Mouse (Mus musculus) hindbrain, embryonic 10.5 days (tissue): ENCODE measurements at regions not wholly inside any gene's neighbourhood (a gene's known extent, or its start where the extent isn't known, plus 50 kb on each side); places are given as distances from the start of the nearest gene placed in this dataset.

Experiments used
- DNase-seq: peaks from one replicate; pipeline ENCODE4 v3.0.0-alpha.2; 2017; ENCODE audit warnings: low spot score
- H3K27ac ChIP-seq: fragments of 300-500 bp; sonication (generic); 2 replicates; pipeline ENCODE4 v1.5.1; 2016; ENCODE audit warnings: mild to moderate bottlenecking, moderate library complexity
- H3K27me3 ChIP-seq: fragments of 300-500 bp; sonication (generic); 2 replicates; pipeline ENCODE4 v1.6.1; 2016; ENCODE audit warnings: mild to moderate bottlenecking; ENCODE audit not compliant: poor library complexity, insufficient read depth, severe bottlenecking
- H3K36me3 ChIP-seq: fragments of 300-500 bp; sonication (generic); 2 replicates; pipeline ENCODE4 v1.6.1; 2016; ENCODE audit warnings: mild to moderate bottlenecking, moderate library complexity
- H3K4me1 ChIP-seq: fragments of 300-500 bp; sonication (generic); replicated peaks from 2 replicates; pipeline ENCODE4 v1.6.1; 2016; ENCODE audit warnings: mild to moderate bottlenecking
- H3K4me3 ChIP-seq: fragments of 300-500 bp; sonication (generic); 2 replicates; pipeline ENCODE4 v1.5.1; 2016; ENCODE audit warnings: mild to moderate bottlenecking, moderate library complexity
- H3K9me3 ChIP-seq: fragments of 300-500 bp; sonication (generic); 2 replicates; pipeline ENCODE4 v1.6.1; 2016; ENCODE audit warnings: mild to moderate bottlenecking, moderate library complexity
- WGBS: fragments of 180-500 bp; shearing (Covaris S2); methylation state at CpG from one replicate; pipeline ENCODE4 v1.1.7; 2016; 5-methylcytosine and 5-hydroxymethylcytosine counted together

GRCm38 (mm10) chr15:61006608-61007007 is 83.8 kb upstream of the A1bg start:
- no peak for DNase-seq
- Histone ChIP-seq H3K27ac (no peak overlapping the region), H3K4me1 (no peaks in the 10 kb centered on the region), H3K36me3 (no peaks in the 10 kb centered on the region), H3K4me3 (no peak overlapping the region), H3K9me3 (no peaks in the 10 kb centered on the region), H3K27me3 (no peaks in the 10 kb centered on the region)
- WGBS = 76% methylated on average over 4 of the region's 4 CpGs

DNA sequence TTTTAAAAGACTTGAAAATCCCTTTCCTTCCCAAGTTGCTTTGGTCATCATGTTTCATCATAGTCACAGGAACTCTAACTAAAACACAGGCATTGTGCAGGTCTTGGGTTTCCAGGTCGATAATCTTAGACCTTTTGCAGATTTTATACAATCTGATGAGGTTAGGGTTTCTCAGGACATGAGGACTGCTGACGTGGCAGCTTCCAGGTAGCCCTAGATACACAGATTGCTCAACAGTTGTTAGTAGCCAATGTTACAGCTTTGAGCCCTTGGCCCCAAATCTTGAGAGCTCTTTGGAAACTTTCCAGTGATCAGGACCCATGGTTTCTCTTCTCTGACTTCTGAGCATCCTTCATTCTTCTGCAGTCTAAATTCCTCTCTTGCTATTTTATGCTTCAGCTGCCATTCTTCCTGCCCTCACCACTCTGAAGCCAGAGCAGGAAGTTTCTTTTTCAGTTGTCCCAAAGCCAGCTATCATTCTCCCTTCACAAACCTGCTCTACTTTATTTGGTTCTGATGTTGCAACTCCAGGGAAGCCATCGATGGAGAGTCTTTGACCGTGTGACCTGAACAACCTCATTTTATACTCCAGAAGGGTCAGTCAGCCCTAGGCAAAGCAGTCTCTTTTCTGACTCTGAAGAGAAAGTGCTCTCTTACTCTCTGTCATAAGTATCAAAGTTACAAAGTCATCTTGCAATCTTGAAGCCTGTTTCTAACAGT is 71.3 kb upstream of the A1bg start:
- Histone ChIP-seq H3K9me3 (no peaks in the 10 kb centered on the region), H3K4me1 (no peaks in the 10 kb centered on the region), H3K27ac (no peak overlapping the region), H3K4me3 (no peak overlapping the region), H3K36me3 (no peaks in the 10 kb centered on the region), H3K27me3 (no peaks in the 10 kb centered on the region)
- no peak for DNase-seq
- WGBS = 87% methylated on average over 4 of the region's 4 CpGs

- H3K4me3 ChIP-seq = no peak overlapping the region
- no peak overlapping the region for H3K27ac ChIP-seq
- DNase-seq = no peak
- WGBS = 90% methylated on average over 2 of the region's 2 CpGs
- no peaks in the 10 kb centered on the region for H3K27me3 ChIP-seq
- H3K36me3 ChIP-seq = no peaks in the 10 kb centered on the region
- no peaks in the 10 kb centered on the region for H3K9me3 ChIP-seq
- no peaks in the 10 kb centered on the region for H3K4me1 ChIP-seq
Observed at GRCm38 (mm10) chr15:60993394-60993793, 70.6 kb upstream of the A1bg start.

GRCm38 (mm10) chr15:60982576-60982975 is 59.8 kb upstream of the A1bg start:
- Histone ChIP-seq H3K27me3 (no peaks in the 10 kb centered on the region), H3K4me1 (no peaks in the 10 kb centered on the region), H3K27ac (no peak overlapping the region), H3K36me3 (no peaks in the 10 kb centered on the region), H3K4me3 (no peak overlapping the region), H3K9me3 (no peaks in the 10 kb centered on the region)
- WGBS = 85% methylated on average over 2 of the region's 2 CpGs
- no peak for DNase-seq
